Mouse (Mus musculus): ENCODE results near the gene Edem3.
"Not testable (repeated sequence)": the region's sequence is repeated elsewhere in the genome, so short reads cannot be mapped to it uniquely, and the experiment has no call there.

Edem3 gene

DNA sequence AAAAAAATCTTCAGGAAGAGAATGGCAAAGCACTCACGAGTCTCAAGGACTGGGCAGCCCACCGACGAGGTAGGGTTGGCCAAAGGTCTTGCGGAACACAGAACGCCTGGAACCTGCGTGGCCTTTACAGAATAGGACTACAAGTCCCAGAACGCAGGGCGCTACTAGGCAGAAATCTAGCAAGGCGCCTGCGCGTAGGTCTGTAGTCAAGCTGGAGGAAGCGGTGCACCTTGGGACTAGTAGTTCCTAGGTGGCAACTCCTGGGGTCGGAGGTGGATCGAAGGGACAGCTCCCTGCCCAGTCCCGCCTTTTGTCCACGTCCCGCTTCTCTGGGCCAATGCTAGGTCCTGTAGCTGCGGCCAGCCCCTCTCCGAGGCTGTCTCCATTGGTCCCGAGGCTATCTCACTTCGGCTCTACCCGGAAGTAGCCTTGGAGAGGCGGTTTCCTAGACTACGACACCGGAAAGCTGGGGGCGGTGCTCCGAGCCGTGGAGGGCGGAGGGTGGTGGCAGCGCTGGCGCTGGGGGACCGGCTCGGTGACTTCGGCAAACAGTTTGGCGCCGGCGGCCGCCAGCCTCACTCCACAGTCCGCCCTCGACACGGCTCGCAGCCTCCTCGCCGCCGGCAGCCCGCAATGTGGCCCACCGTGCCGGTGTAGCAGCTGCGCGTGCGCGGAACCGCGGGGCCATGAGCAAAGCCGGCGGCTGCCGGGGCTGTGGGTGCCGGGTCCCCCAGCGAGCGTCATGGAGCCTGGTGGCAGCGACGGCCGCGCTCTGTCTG, at the start of gene Edem3:
Gene Edem3, plus strand, starts transcription at position 491 of the 779 bp plus-strand sequence.
- peak; percentile 94 for DNase-seq

DNA sequence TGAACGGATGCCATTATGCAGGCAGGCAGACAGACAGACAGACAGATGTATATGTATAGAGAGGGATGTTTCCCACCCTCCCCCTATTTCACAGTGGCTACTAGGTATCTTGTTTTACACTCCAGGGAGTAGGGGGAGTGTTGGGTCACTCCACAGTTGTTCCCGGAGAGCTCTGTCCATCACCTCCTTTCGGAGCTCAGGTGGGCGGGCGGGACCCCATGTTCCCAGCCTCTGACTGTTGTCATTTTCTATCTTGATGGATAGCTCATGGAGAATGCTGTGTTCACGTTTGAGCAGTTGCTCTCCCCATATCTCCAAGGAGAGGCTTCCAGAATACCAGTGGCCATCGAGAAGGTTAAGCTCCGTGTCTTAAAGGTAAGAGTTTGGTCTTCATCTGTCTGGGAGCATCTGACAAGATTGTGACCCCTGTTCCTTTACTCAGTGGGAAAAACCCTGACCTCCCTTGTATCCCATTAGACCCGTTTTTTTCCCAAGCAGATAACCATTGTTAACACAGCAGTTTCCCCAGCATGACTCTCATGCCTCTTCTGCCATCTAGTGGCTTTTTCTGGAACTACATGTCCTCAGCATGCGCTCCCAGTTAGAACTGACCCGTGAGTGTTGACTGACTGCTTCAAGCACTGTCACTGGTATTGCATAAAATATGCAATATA, 49.3 kb upstream of the Edem3 start:
- peak; percentile 80 for DNase-seq

DNA sequence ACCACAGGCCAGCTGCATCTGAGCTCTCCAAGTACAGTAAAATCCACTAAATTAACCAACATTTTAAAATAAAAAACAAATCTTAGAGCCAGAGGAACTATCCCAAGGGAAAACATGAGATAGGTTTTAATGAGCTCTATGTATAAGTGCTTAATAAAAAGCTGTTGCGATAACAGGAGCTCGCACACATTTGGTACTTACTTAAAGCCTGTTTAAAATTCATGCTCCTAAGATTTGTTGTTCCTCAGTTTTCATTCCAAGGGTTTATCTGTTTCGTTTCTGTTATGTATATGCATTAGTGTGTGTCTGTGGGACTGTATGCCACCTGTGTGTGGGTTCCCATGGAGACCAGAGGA, 48.8 kb upstream of the Edem3 start:
- no peak for DNase-seq

DNA sequence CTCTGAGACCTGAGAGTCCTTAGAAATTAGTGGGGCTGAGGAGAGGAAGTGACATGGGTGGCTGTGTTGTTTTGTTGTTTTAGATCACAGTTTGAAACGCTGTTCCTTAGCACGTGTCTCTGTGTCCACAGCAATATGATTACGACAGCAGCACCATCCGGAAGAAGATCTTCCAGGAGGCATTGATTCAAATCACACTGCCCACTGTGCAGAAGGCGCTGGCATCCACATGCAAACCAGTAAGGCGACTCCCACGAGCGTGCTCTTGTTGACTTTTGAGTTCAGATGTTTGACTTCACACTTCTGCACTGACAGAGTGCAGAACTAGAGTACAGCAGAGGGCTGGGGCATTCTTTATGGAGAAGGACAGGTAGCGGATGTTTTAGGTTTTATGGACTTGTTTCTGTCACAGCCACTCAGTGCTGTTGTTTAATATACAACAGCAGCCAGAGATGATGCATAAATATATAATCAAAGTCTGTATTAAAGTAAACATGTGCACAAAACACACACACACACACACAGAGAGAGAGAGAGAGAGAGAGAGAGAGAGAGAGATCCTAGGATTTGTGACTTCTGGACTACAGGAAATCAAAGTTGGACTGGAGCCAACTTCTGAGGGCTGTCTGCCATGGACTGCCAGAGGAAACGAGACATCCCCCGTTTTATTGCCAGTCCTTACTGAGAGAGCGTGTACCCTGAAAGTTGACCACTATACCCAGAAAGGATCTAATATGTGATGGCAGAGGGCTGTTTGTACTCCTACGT, 46.0 kb upstream of the Edem3 start:
- DNase-seq: no peak

DNA sequence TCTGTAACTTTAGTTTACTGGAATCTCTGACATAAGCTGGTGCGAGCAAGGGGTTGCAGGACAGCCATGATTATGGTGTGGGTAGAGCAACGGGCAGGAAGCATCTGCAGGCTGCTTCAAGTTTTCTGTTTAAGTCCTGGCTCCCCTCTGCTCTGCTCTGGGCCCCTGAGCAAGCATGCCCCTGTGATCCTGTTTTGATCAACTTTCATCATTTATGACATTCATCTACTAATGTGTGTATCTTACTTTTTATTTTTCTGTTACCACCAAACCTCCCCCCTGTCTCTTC, 45.5 kb upstream of the Edem3 start:
- DNase-seq: no peak

DNA sequence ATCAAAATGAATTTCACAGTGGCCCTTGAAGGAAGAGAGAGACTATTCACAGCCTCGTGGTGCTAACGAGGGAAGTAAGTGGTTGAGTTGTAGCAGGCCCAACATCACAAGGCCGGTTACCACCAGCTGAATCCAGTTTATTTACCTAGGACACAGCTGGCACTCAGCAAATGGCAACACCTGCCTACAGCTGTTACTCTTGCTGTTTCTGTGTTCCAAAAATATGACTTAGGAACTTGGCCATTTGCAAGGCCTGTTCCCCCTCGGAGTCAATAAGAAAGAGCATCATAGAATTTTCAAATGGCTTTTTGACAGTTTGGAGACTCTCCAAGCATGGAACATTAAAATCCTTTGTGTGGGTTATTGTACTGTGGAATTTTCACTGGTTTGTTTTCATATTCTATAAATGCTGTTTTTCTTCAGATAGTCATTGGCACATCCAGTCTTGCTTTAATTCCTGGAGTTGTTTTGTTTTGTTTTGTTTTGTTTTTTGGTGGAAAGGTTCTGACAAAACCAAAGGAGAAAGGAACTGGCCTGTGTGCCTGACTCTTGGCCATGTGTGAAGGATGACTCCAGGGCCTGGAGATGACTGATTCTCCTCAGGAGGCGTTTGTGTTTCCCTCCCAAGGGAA, 44.6 kb upstream of the Edem3 start:
- no peak for DNase-seq

DNA sequence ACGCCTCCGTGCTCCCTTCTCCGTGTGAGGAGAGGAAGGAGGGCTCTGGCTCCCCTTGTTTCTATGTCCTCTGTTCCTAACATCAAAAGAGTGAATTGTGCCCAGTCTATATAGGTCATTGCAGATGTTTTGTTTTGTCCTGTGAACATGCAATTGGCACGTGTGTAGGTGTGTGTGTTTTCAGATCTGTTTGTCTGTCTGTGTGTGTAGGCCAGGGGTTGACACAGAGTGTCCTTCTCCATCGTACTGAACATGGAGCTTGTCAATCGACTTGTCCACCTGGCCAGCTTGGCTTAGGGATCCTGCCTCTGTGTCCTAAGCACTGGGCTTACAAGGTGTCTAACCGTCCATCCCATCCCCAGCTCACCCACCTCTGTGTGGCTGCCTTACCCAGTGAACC, 44.1 kb upstream of the Edem3 start:
- no peak for DNase-seq

DNA sequence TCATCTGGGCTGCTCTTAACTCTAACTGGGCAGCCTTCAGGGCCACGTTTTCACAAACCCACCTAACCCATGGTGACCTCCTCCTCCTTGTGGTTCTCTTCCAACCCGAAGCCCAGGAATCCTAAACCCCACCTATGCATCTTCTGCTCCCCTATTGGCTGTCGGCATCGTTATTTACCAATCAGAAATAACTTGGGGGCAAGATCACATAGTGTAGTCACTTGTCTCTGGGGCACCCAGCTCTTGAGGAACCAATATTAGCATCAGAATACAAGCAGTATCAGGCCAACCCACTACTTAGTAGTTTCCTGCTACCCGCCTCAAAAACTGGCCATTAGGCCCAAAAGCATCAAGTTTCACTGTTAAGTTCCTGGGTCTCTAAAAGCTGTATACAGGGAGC, 42.5 kb upstream of the Edem3 start:
- no peak for DNase-seq

DNA sequence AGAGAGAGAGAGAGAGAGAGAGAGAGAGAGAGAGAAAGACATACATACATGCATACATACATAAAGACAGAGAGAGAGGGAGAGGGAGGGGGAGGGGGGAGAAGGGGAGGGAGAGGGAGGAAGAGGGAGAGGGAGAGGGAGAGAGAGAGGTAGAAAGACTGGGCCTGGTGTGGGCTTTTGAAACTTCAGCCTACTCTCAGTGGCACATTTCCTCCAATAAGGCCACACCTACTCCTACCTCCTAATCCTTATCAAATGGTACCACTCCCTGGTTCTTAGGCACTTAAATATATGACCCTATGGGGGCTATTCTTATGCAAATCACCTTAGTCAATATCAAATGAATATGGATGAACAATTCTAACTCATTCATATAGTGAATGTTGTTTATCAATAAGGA, 41.5 kb upstream of the Edem3 start:
- no peak for DNase-seq

DNA sequence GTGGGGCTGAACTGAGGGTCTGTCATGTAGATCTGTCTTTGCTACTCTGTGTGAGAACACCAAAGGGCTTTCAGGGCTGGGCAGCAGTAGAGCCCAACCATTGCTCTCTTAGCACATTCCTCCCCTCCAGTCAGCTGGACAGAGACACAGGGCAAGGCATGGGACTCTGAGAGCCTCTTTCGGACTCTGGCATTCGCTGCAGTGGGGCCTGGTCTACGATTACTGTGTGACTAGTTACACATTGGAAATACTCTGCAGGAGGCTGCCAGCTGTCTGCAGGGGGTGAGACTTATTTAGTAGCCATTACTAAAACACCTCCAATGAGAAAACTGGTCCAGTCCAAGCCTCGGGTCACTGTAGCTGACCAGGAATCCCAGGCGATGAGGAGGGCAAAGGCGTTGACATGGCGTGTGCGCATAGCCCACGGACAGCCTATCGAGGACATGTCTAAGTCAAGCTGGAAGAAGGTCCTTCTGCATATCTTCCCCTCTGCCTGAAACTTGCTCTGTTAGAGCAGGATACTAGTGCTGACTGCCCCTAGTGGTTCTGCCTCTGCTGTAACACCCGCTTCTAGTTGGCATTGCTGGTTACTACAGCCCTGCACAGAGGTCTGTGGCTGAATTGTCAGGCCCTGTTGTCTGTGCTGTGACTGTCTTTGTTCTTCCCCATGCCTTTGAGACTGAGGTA, 39.0 kb upstream of the Edem3 start:
- DNase-seq: no peak

DNA sequence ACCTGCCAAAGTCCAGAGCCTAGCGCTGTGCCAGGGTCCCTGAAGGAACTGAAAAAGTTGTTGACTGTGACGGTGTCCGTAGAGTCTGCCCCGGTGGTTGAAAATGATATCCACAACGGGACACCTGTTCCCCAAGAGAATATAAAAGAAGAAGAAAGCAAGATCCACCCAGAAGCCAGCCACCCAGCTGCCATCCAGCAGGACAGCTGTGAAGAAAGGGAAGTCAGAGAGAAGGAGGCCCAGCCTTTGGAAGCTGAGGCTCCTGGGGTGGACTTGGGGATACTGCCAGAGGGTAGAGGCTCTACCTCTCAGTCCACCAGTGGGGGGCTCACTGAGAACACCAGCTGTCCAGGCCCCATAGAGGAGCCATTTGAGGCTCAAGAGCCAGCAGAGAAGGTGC, 37.5 kb upstream of the Edem3 start:
- no peak for DNase-seq

DNA sequence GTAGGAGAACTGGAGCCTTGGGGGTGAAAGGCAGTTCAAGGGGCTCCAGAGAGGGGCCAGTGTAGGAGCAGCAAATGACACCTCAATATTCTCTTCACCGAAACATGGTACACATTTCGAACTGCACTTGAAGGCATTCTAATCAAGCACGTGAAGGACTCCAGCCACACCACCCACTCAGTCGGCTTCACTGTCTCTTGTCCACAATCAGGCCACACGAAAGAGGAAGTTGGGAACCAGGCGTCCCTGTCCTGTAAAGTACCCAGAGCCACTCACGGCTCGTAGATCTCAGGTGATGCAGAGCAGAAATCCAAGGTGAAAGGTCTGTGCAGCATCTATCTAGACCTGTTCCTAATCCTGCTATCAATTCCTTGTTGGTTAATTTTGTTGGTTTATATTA, 36.6 kb upstream of the Edem3 start:
- no peak for DNase-seq

DNA sequence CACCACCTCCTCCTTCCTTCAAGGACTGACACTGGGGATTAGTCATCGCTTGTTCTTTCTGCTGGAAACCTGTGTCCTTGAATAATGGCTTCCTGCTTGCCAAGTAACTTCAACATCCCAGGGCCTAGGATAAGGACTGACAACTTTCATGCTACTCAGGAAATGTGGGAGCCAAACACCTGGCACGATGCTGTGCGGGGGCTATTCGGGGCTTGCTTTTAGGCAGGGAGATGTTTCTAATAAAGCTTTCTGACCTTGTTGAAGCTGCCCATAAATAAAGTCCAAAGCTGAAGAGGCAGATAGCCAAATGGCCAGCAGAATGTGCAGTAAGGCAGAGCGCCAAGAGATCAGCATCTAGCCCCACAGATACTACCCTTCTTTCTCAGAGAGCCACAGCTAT, 35.3 kb upstream of the Edem3 start:
- no peak for DNase-seq

DNA sequence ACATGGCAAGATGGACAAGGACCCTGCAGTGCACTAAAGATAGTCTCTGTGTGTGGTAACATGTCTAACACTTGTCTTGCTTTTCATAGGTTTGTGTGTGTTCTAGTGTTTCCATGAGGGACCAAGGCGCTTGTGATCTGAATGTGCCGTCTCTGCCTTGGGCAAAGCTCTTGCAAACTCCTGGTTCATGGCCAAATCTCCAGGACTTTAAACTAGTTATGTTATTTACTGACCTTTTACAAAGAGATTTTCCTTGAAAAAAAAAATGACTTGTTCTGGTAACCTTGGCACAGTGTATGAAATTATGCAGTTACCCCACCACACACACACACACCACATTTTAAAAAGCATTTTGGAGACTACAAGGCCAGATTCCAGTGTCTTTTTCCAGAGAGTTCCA, 34.6 kb upstream of the Edem3 start:
- DNase-seq: no peak

DNA sequence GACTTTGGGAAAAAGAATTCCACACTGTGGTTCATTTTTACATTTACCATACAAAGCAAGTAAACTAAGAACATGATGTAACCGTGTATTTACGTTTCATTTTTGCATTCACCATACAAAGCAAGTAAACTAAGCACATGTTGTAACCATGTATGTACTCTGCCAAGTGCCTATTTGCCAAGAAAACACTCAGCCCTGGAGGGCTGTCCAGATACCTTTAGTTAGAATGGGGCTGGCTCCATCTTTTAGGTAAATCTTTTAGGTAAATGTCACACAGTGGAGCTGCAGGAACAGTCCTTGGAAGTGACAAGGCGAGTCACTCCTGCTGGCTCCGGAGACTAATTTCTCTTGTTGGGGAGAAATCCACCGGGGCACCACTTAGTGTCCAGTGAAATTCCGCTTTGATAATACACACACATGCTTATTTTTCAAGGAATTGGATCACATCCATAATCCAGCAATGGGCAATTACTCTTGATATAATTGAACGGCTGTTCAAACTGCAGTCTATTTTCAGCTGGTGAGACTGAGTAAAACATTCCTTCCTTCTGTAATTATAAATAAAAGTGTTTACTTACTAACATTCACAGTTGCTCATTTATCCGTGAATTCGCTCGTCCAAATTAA, 33.7 kb upstream of the Edem3 start:
- no peak for DNase-seq

DNA sequence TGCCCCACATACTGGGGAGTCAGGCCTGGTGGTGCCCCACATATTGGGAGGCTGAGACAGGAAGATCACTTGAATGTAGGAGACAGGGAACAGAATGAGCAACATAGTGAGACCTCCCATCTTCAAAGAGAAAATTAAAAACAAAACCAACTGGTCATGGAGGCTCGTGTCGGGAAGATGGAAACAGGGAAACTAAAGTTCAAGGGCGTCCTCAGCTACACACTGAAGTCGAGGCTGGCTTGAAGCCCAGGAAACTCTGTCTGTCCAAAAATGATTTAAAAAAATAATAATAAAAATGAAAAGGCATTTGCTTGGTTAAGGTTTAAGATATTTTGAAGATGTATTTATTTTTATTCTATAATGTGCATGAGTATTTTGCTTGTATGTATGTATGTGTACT, 31.4 kb upstream of the Edem3 start:
- DNase-seq: no peak

DNA sequence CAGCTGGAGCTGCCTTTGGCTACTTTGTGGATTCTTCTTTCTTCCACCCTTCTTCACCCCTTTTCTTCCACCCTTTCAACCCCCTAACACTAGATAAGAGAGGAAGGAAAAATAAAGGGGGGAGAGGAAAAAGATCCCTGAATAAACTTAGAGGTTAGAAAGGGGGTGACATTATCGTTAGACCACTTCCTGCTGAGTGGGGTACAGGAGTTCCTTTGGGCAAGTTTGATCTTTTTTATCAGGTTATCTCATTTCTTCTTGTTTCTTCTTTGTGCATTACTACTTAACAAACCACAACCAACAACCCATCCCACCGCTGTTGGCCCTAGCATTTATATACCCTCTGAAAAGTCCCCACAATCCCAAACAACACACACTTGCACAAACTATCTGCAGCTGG, 29.6 kb upstream of the Edem3 start:
- no peak for DNase-seq

DNA sequence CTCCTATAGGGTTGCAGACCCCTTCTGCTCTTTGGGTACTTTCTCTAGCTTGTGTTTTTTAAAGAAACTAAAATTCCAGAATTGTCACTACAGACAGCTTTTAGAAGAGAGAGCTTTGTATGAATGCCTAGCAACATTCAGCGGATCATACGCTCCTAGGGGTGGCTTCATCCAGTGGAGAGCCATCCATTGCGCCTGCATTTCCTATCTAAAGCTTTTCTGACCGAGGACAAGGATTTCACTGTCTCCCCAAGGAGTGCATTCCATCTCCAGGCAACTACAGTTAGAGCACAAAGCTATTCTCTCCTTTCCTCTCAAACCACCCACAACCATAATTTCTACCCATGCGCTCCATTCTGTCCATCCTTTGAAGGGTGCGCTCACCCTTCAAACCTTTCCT, 28.8 kb upstream of the Edem3 start:
- no peak for DNase-seq

DNA sequence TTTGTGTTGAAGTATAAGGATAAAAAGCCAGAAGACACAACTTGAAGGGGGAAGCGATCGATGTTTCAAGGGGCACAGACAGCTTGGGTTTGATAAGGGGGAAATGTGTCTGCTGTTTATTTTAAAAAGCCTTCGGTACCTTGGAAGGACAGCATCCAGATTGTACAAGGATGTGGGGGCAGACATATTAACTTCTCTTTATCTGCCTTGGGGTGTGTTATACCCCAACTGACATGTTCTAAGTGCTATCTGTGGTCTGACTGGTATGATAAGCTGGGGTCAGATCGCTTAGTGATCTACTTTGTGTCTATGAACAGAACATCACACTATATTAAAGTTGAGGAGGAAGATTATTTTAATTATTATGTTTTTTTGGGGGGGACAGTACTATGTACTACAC, 27.0 kb upstream of the Edem3 start:
- no peak for DNase-seq

DNA sequence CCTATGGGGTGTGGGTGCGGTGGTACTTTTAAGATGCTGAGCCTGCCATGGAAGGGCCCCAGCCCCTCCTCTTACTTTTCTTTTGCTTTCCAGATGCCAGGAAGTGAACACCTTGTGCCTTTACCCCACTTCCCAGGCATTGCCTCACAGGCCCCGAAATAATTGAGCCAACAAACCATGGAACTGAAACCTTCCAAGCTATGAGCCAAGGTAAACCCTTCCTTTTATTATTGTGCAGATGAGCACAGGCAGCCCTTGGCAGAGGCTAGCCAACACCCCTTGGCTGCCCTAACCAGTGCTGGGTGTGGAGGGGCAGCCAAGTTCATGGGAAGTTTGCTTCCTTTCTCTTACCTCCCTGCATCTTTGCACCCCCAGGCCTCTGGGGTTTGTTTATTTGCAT, 18.0 kb upstream of the Edem3 start:
- no peak for DNase-seq

DNA sequence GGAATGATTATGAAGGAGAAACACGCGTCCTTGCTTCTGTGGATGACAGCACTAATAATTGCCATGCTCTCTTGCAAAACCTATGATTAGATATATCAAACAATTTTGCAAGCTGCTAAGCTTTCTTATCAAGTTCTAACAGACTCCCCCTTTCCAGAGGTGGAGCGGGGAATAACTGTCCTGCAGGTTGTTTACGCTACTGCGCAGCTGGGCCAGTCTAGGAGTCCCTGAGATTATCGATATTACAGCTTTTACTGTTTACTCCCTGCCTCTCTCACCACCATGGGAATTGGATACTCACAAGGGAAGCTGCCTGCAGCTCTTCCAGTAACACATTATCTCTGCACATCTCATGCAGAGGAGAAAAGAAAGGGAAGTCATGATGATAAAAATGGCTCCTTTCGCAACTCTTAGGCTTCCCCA, 14.0 kb upstream of the Edem3 start:
- no peak for DNase-seq

DNA sequence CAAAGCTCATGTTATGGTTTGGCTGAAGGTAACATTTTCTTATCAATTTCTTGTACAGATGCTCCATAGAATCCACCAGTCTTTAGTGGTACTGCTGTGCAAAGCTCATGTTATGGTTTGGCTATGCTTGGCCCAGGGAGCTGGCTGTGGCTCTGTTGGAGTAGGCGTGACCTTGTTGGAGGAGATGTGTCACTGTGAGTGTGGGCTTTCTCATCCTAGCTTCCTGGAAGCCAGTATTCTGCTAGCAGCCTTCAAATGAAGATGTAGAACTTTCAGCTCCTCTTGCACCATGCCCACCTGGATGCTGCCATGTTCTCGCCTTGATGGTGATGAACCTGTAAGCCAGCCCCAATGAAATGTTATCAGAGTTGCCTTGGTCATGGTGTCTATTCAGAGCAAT, 5.3 kb upstream of the Edem3 start:
- DNase-seq: not testable (repeated sequence)

DNA sequence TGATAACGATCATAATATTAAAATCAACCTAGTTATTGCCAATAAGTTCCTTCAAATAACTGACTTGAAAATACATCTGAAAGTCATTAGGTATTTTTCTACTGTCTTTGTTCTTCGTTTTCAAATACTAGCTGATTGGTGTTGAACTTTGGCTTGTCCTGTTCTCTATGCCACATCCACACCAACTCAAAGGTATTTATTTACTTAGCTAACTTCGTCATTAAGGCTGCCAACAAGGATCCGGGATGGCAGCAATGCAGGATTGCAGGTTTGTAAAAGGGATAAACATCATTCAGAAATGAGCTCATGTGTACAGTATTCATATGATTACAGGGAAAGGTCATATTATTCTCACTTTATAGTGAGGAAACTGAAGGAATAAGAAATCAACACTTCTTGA, 2.2 kb upstream of the Edem3 start:
- DNase-seq: no peak

All from thymus, postnatal 14 days (tissue).